Mouse (Mus musculus) megakaryocyte, embryonic 14.5 days (primary cell): ENCODE results near the gene Gga2. TPM values are rescaled to one million over a fixed set of nuclear protein-coding genes. Genes with fewer than 3 reads are reported as not detected.

ENCODE experiments used
- H3K27me3 ChIP-seq: replicated peaks from 2 replicates; pipeline ENCODE3; 2012; ENCODE audit warnings: inconsistent platforms
- H3K36me3 ChIP-seq: replicated peaks from 2 replicates; pipeline ENCODE3; 2012; ENCODE audit warnings: low read length, inconsistent platforms, mixed read lengths
- H3K4me1 ChIP-seq: 2 replicates; pipeline ENCODE4 v1.6.1; 2012; ENCODE audit warnings: inconsistent platforms
- H3K4me3 ChIP-seq: replicated peaks from 2 replicates; pipeline ENCODE3; 2012; ENCODE audit warnings: moderate library complexity, mild to moderate bottlenecking, inconsistent platforms
- H3K9me3 ChIP-seq: 2 replicates; pipeline ENCODE4 v1.6.1; 2012; ENCODE audit warnings: inconsistent platforms
- FLI1 ChIP-seq: IDR thresholded peaks from 2 replicates; pipeline ENCODE4 v1.6.1; 2012; ENCODE audit warnings: low read length, inconsistent platforms, mixed read lengths
- GATA1 ChIP-seq: IDR thresholded peaks from 3 replicates; pipeline ENCODE4 v1.6.1; 2012; ENCODE audit warnings: mixed read lengths, low read length, inconsistent platforms, borderline replicate concordance
- polyA plus RNA-seq: library from polyadenylated mRNA; stranded (reverse); fragments of >175 nt; gene quantifications from 2 replicates; pipeline ENCODE4 v1.2.3, GENCODE M21; 2012; ENCODE audit warnings: low replicate concordance; ENCODE audit not compliant: insufficient read depth

Gene Gga2
- polyA plus RNA-seq, 1 experiment: 32.9 TPM

- TF ChIP-seq GATA1 (no peak), FLI1 (no peak)
- peaks cover 13% of the 10 kb centered on the region for H3K4me1 ChIP-seq
- H3K36me3 ChIP-seq: peaks cover 78% of the 10 kb centered on the region
- H3K4me3 ChIP-seq: no peak overlapping the region
- no peaks in the 10 kb centered on the region for H3K27me3 ChIP-seq
- H3K9me3 ChIP-seq: no peaks in the 10 kb centered on the region
Measured at GRCm38 (mm10) chr7:121966169-121966568, 54.9 kb downstream of the Gga2 start.

GRCm38 (mm10) chr7:121963883-121964398 lies 57.1 kb downstream of the Gga2 start:
- TF ChIP-seq GATA1 (no peak), FLI1 (no peak)

GRCm38 (mm10) chr7:121962571-121962959 lies 58.5 kb downstream of the Gga2 start:
- TF ChIP-seq GATA1: no peak
- TF ChIP-seq FLI1: no peak
- Histone ChIP-seq H3K36me3 (peaks cover 72% of the 10 kb centered on the region), H3K4me3 (no peak overlapping the region), H3K9me3 (no peaks in the 10 kb centered on the region), H3K27me3 (no peaks in the 10 kb centered on the region), H3K4me1 (peaks cover 13% of the 10 kb centered on the region)

More at GRCm38 (mm10) chr7:121963883-121964398, 57.1 kb downstream of the Gga2 start:
- H3K9me3 ChIP-seq: no peaks in the 10 kb centered on the region
- H3K27me3 ChIP-seq: no peaks in the 10 kb centered on the region
- peaks cover 71% of the 10 kb centered on the region for H3K36me3 ChIP-seq
- H3K4me1 ChIP-seq: peaks cover 13% of the 10 kb centered on the region
- H3K4me3 ChIP-seq: no peak overlapping the region

- no peak for TF ChIP-seq FLI1
- no peak for TF ChIP-seq GATA1
- Histone ChIP-seq H3K9me3 (no peaks in the 10 kb centered on the region), H3K36me3 (peaks cover 74% of the 10 kb centered on the region)
Measured at GRCm38 (mm10) chr7:121961913-121962570, 59.0 kb downstream of the Gga2 start.

GRCm38 (mm10) chr7:121955802-121956201 lies 65.2 kb downstream of the Gga2 start:
- TF ChIP-seq FLI1 (no peak), GATA1 (no peak)
- H3K36me3 ChIP-seq: peaks cover 66% of the 10 kb centered on the region

More at GRCm38 (mm10) chr7:121961913-121962570, 59.0 kb downstream of the Gga2 start:
- H3K4me3 ChIP-seq: no peak overlapping the region
- H3K4me1 ChIP-seq: peaks cover 13% of the 10 kb centered on the region
- H3K27me3 ChIP-seq: no peaks in the 10 kb centered on the region

GRCm38 (mm10) chr7:121954891-121955669 lies 65.9 kb downstream of the Gga2 start:
- no peak overlapping the region for H3K4me3 ChIP-seq
- no peaks in the 10 kb centered on the region for H3K9me3 ChIP-seq
- H3K4me1 ChIP-seq: no peaks in the 10 kb centered on the region
- TF ChIP-seq FLI1: no peak
- TF ChIP-seq GATA1: no peak
- H3K27me3 ChIP-seq: no peaks in the 10 kb centered on the region
- peaks cover 67% of the 10 kb centered on the region for H3K36me3 ChIP-seq

More at GRCm38 (mm10) chr7:121955802-121956201, 65.2 kb downstream of the Gga2 start:
- Histone ChIP-seq H3K4me3 (no peak overlapping the region), H3K9me3 (no peaks in the 10 kb centered on the region), H3K27me3 (no peaks in the 10 kb centered on the region), H3K4me1 (no peaks in the 10 kb centered on the region)

GRCm38 (mm10) chr7:121947513-121947912 lies 73.5 kb downstream of the Gga2 start:
- H3K4me1 ChIP-seq: peaks cover 8% of the 10 kb centered on the region
- peaks cover 61% of the 10 kb centered on the region for H3K36me3 ChIP-seq
- TF ChIP-seq GATA1 (no peak), FLI1 (no peak)
- no peaks in the 10 kb centered on the region for H3K27me3 ChIP-seq
- H3K4me3 ChIP-seq: no peak overlapping the region
- H3K9me3 ChIP-seq: no peaks in the 10 kb centered on the region

GRCm38 (mm10) chr7:121946196-121946595 lies 74.8 kb downstream of the Gga2 start:
- H3K9me3 ChIP-seq: no peaks in the 10 kb centered on the region
- TF ChIP-seq FLI1: no peak
- peaks cover 67% of the 10 kb centered on the region for H3K36me3 ChIP-seq
- H3K27me3 ChIP-seq: no peaks in the 10 kb centered on the region
- no peak overlapping the region for H3K4me3 ChIP-seq
- peaks cover 8% of the 10 kb centered on the region for H3K4me1 ChIP-seq

GRCm38 (mm10) chr7:121942371-121942770 lies 78.7 kb downstream of the Gga2 start:
- TF ChIP-seq FLI1: no peak
- TF ChIP-seq GATA1: no peak
- Histone ChIP-seq H3K36me3 (peaks cover 58% of the 10 kb centered on the region), H3K4me3 (no peak overlapping the region)

GRCm38 (mm10) chr7:121941640-121942039 lies 79.4 kb downstream of the Gga2 start:
- Histone ChIP-seq H3K4me1 (peaks cover 8% of the 10 kb centered on the region), H3K4me3 (no peak overlapping the region), H3K36me3 (peaks cover 65% of the 10 kb centered on the region), H3K27me3 (no peaks in the 10 kb centered on the region), H3K9me3 (no peaks in the 10 kb centered on the region)
- TF ChIP-seq GATA1 (no peak), FLI1 (no peak)

More at GRCm38 (mm10) chr7:121942371-121942770, 78.7 kb downstream of the Gga2 start:
- Histone ChIP-seq H3K27me3 (no peaks in the 10 kb centered on the region), H3K9me3 (no peaks in the 10 kb centered on the region), H3K4me1 (peaks cover 8% of the 10 kb centered on the region)
